Mouse (Mus musculus) cerebellum, adult 2 months (tissue): ENCODE measurements around the gene Ggt1.

Experiments used
- CTCF ChIP-seq: fragments of 200-500 bp; IDR thresholded peaks from 2 replicates; pipeline ENCODE4 v1.5.1; 2011; ENCODE audit warnings: low read depth, mild to moderate bottlenecking, control low read depth, low read length, moderate library complexity, borderline replicate concordance; ENCODE audit not compliant: insufficient read depth
- POLR2A ChIP-seq: fragments of 200-500 bp; IDR thresholded peaks from 2 replicates; pipeline ENCODE4 v1.6.1; 2011; ENCODE audit warnings: low read length, control low read depth, borderline replicate concordance; ENCODE audit not compliant: insufficient read depth

DNA sequence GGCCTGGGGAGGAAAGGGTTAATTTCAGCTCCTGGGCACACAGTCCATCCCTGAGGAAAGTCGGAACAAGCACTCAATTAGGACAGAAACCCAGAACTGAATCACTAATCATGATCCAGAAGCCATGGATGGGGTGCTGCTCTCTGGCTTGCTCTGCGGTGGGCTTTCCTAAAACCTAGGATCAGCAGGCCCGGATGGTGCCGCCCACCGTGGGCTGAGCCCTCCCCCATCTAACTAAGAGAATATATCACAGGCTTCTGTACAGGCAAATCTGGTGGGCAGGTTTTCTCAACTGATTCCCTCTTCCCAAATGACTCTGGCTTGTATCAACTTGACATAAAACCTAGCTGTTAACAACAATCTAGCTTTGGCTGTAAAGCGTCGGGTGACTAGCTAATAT, 13.5 kb upstream of the Ggt1 start:
- TF ChIP-seq CTCF (no peak), POLR2A (no peak)
